Mouse (Mus musculus): ENCODE measurements at regions not wholly inside any gene's neighbourhood (a gene's known extent, or its start where the extent isn't known, plus 50 kb on each side); places are given as distances from the start of the nearest gene placed in this dataset.
"Not testable (repeated sequence)": the region's sequence is repeated elsewhere in the genome, so short reads cannot be mapped to it uniquely, and the experiment has no call there.

- Histone ChIP-seq H3K9ac (ENCODE audit: low read depth, low read length) (no peak overlapping the region), H3K36me3 (ENCODE audit: control insufficient read depth, insufficient read depth, low read length) (no peaks in the 10 kb centered on the region), H3K4me3 (ENCODE audit: low read depth, low read length) (no peak overlapping the region), H3K27ac (ENCODE audit: low read depth, low read length) (no peak overlapping the region), H3K4me2 (no peak overlapping the region), H3K27me3 (replicated peaks; ENCODE audit: control insufficient read depth, insufficient read depth, low read length) (no peaks in the 10 kb centered on the region), H3K9me3 (ENCODE audit: control insufficient read depth, low read length) (no peaks in the 10 kb centered on the region), H3K4me1 (replicated peaks; ENCODE audit: control insufficient read depth, insufficient read depth, low read length) (no peaks in the 10 kb centered on the region)
- no peak for DNase-seq (ENCODE audit: low spot score)
- no peak for ATAC-seq (replicated peaks; ENCODE audit: low FRiP score)
- 78% methylated on average over 8 of the region's 8 CpGs for WGBS
These were observed 199.9 kb upstream of the G2e3 start for GRCm38 (mm10) chr12:51147963-51148362.

- H3K27me3 ChIP-seq (replicated peaks; ENCODE audit: control insufficient read depth, insufficient read depth, low read length), result no peaks in the 10 kb centered on the region
- H3K27ac ChIP-seq (ENCODE audit: low read depth, low read length), result no peak overlapping the region
- no peaks in the 10 kb centered on the region for H3K4me1 ChIP-seq (replicated peaks; ENCODE audit: control insufficient read depth, insufficient read depth, low read length)
- H3K9me3 ChIP-seq (ENCODE audit: control insufficient read depth, low read length), result no peaks in the 10 kb centered on the region
- ATAC-seq (replicated peaks; ENCODE audit: low FRiP score) (no peak), DNase-seq (ENCODE audit: low spot score) (no peak)
- no peak overlapping the region for H3K4me2 ChIP-seq
- no peaks in the 10 kb centered on the region for H3K36me3 ChIP-seq (ENCODE audit: control insufficient read depth, insufficient read depth, low read length)
- no peak overlapping the region for H3K4me3 ChIP-seq (ENCODE audit: low read depth, low read length)
- no peak overlapping the region for H3K9ac ChIP-seq (ENCODE audit: low read depth, low read length)
These were observed 204.0 kb upstream of the G2e3 start for GRCm38 (mm10) chr12:51143840-51144239.

GRCm38 (mm10) chr12:51143196-51143595 lies 204.7 kb upstream of the G2e3 start:
- no peak overlapping the region for H3K4me2 ChIP-seq
- no peak overlapping the region for H3K27ac ChIP-seq (ENCODE audit: low read depth, low read length)
- 41% methylated on average over 3 of the region's 3 CpGs for WGBS
- no peaks in the 10 kb centered on the region for H3K4me1 ChIP-seq (replicated peaks; ENCODE audit: control insufficient read depth, insufficient read depth, low read length)
- no peaks in the 10 kb centered on the region for H3K9me3 ChIP-seq (ENCODE audit: control insufficient read depth, low read length)
- H3K27me3 ChIP-seq (replicated peaks; ENCODE audit: control insufficient read depth, insufficient read depth, low read length), result no peaks in the 10 kb centered on the region
- ATAC-seq (replicated peaks; ENCODE audit: low FRiP score) (no peak), DNase-seq (ENCODE audit: low spot score) (no peak)
- no peak overlapping the region for H3K4me3 ChIP-seq (ENCODE audit: low read depth, low read length)
- H3K36me3 ChIP-seq (ENCODE audit: control insufficient read depth, insufficient read depth, low read length), result no peaks in the 10 kb centered on the region
- H3K9ac ChIP-seq (ENCODE audit: low read depth, low read length), result no peak overlapping the region

- H3K4me3 ChIP-seq (ENCODE audit: low read depth, low read length); H3K27me3 ChIP-seq (replicated peaks; ENCODE audit: control insufficient read depth, insufficient read depth, low read length); H3K4me2 ChIP-seq; H3K9me3 ChIP-seq (ENCODE audit: control insufficient read depth, low read length); H3K9ac ChIP-seq (ENCODE audit: low read depth, low read length); DNase-seq (ENCODE audit: low spot score); H3K4me1 ChIP-seq (replicated peaks; ENCODE audit: control insufficient read depth, insufficient read depth, low read length); ATAC-seq (replicated peaks; ENCODE audit: low FRiP score); H3K27ac ChIP-seq (ENCODE audit: low read depth, low read length); H3K36me3 ChIP-seq (ENCODE audit: control insufficient read depth, insufficient read depth, low read length): not testable (repeated sequence)
- WGBS, result 78% methylated on average over 5 of the region's 5 CpGs
These were observed 214.2 kb upstream of the G2e3 start for GRCm38 (mm10) chr12:51133676-51134075.

- no peaks in the 10 kb centered on the region for H3K9me3 ChIP-seq (ENCODE audit: control insufficient read depth, low read length)
- DNase-seq (ENCODE audit: low spot score) (no peak), ATAC-seq (replicated peaks; ENCODE audit: low FRiP score) (no peak)
- H3K9ac ChIP-seq (ENCODE audit: low read depth, low read length), result no peak overlapping the region
- no peak overlapping the region for H3K4me3 ChIP-seq (ENCODE audit: low read depth, low read length)
- H3K27ac ChIP-seq (ENCODE audit: low read depth, low read length), result no peak overlapping the region
- no peak overlapping the region for H3K4me2 ChIP-seq
- no peaks in the 10 kb centered on the region for H3K27me3 ChIP-seq (replicated peaks; ENCODE audit: control insufficient read depth, insufficient read depth, low read length)
- H3K4me1 ChIP-seq (replicated peaks; ENCODE audit: control insufficient read depth, insufficient read depth, low read length), result no peaks in the 10 kb centered on the region
- no peaks in the 10 kb centered on the region for H3K36me3 ChIP-seq (ENCODE audit: control insufficient read depth, insufficient read depth, low read length)
These were observed 219.6 kb upstream of the G2e3 start for GRCm38 (mm10) chr12:51128274-51128673.

GRCm38 (mm10) chr12:51118781-51119180 lies 229.1 kb upstream of the G2e3 start:
- Histone ChIP-seq H3K4me2 (no peak overlapping the region), H3K9ac (ENCODE audit: low read depth, low read length) (no peak overlapping the region), H3K9me3 (ENCODE audit: control insufficient read depth, low read length) (no peaks in the 10 kb centered on the region), H3K27me3 (replicated peaks; ENCODE audit: control insufficient read depth, insufficient read depth, low read length) (no peaks in the 10 kb centered on the region), H3K36me3 (ENCODE audit: control insufficient read depth, insufficient read depth, low read length) (no peaks in the 10 kb centered on the region), H3K4me1 (replicated peaks; ENCODE audit: control insufficient read depth, insufficient read depth, low read length) (no peaks in the 10 kb centered on the region), H3K27ac (ENCODE audit: low read depth, low read length) (no peak overlapping the region), H3K4me3 (ENCODE audit: low read depth, low read length) (no peak overlapping the region)
- WGBS, result 88% methylated on average over 10 of the region's 10 CpGs
- DNase-seq (ENCODE audit: low spot score), result no peak
- ATAC-seq (replicated peaks; ENCODE audit: low FRiP score), result no peak

GRCm38 (mm10) chr12:51118021-51118694 lies 229.7 kb upstream of the G2e3 start:
- Histone ChIP-seq H3K27ac (ENCODE audit: low read depth, low read length) (no peak overlapping the region), H3K9ac (ENCODE audit: low read depth, low read length) (no peak overlapping the region), H3K4me1 (replicated peaks; ENCODE audit: control insufficient read depth, insufficient read depth, low read length) (no peaks in the 10 kb centered on the region), H3K27me3 (replicated peaks; ENCODE audit: control insufficient read depth, insufficient read depth, low read length) (no peaks in the 10 kb centered on the region), H3K9me3 (ENCODE audit: control insufficient read depth, low read length) (no peaks in the 10 kb centered on the region), H3K36me3 (ENCODE audit: control insufficient read depth, insufficient read depth, low read length) (no peaks in the 10 kb centered on the region), H3K4me3 (ENCODE audit: low read depth, low read length) (no peak overlapping the region), H3K4me2 (no peak overlapping the region)
- ATAC-seq (replicated peaks; ENCODE audit: low FRiP score) (no peak), DNase-seq (ENCODE audit: low spot score) (no peak)
- WGBS, result 88% methylated on average over 14 of the region's 14 CpGs

- Histone ChIP-seq H3K36me3 (ENCODE audit: control insufficient read depth, insufficient read depth, low read length) (no peaks in the 10 kb centered on the region), H3K27me3 (replicated peaks; ENCODE audit: control insufficient read depth, insufficient read depth, low read length) (no peaks in the 10 kb centered on the region), H3K4me1 (replicated peaks; ENCODE audit: control insufficient read depth, insufficient read depth, low read length) (no peaks in the 10 kb centered on the region), H3K4me2 (no peak overlapping the region), H3K9me3 (ENCODE audit: control insufficient read depth, low read length) (no peaks in the 10 kb centered on the region), H3K27ac (ENCODE audit: low read depth, low read length) (no peak overlapping the region), H3K9ac (ENCODE audit: low read depth, low read length) (no peak overlapping the region), H3K4me3 (ENCODE audit: low read depth, low read length) (no peak overlapping the region)
- WGBS, result 81% methylated on average over 8 of the region's 8 CpGs
- no peak for ATAC-seq (replicated peaks; ENCODE audit: low FRiP score)
- DNase-seq (ENCODE audit: low spot score), result no peak
These were observed 230.3 kb upstream of the G2e3 start for GRCm38 (mm10) chr12:51117436-51118020.

- H3K36me3 ChIP-seq (ENCODE audit: control insufficient read depth, insufficient read depth, low read length), result no peaks in the 10 kb centered on the region
- 71% methylated on average over 4 of the region's 4 CpGs for WGBS
- H3K27ac ChIP-seq (ENCODE audit: low read depth, low read length), result no peak overlapping the region
- H3K9ac ChIP-seq (ENCODE audit: low read depth, low read length), result no peak overlapping the region
- no peak overlapping the region for H3K4me3 ChIP-seq (ENCODE audit: low read depth, low read length)
- H3K4me1 ChIP-seq (replicated peaks; ENCODE audit: control insufficient read depth, insufficient read depth, low read length), result no peaks in the 10 kb centered on the region
- H3K27me3 ChIP-seq (replicated peaks; ENCODE audit: control insufficient read depth, insufficient read depth, low read length), result no peaks in the 10 kb centered on the region
- H3K9me3 ChIP-seq (ENCODE audit: control insufficient read depth, low read length), result no peaks in the 10 kb centered on the region
- DNase-seq (ENCODE audit: low spot score) (no peak), ATAC-seq (replicated peaks; ENCODE audit: low FRiP score) (no peak)
- no peak overlapping the region for H3K4me2 ChIP-seq
These were observed 236.1 kb upstream of the G2e3 start for GRCm38 (mm10) chr12:51111811-51112210.
